Mouse (Mus musculus) naive thymus-derived CD4-positive, alpha-beta T cell, adult 2 months (primary cell): ENCODE measurements around the gene Tmigd1.

Source experiments
- DNase-seq: peaks from one replicate; pipeline ENCODE4 v3.0.0-alpha.2; 2011; ENCODE audit warnings: low read depth

Gene Tmigd1

GRCm38 (mm10) chr11:76901579-76902361 is at the start of gene Tmigd1:
Gene Tmigd1 (plus strand): TSS chr11:76902159.
- no peak for DNase-seq

- DNase-seq: no peak
These were observed 47.3 kb upstream of the Tmigd1 start for GRCm38 (mm10) chr11:76854475-76855341.

GRCm38 (mm10) chr11:76856601-76857000 is 45.4 kb upstream of the Tmigd1 start:
- no peak for DNase-seq

GRCm38 (mm10) chr11:76857111-76857510 is 44.8 kb upstream of the Tmigd1 start:
- DNase-seq: no peak

GRCm38 (mm10) chr11:76858781-76859180 is 43.2 kb upstream of the Tmigd1 start:
- DNase-seq: no peak

- DNase-seq: no peak
These were observed 42.7 kb upstream of the Tmigd1 start for GRCm38 (mm10) chr11:76859261-76859660.

GRCm38 (mm10) chr11:76861185-76861584 is 40.8 kb upstream of the Tmigd1 start:
- no peak for DNase-seq

GRCm38 (mm10) chr11:76872556-76873234 is 29.3 kb upstream of the Tmigd1 start:
- no peak for DNase-seq

GRCm38 (mm10) chr11:76873865-76874264 is 28.1 kb upstream of the Tmigd1 start:
- no peak for DNase-seq

- no peak for DNase-seq
These were observed 27.2 kb upstream of the Tmigd1 start for GRCm38 (mm10) chr11:76874766-76875165.

- DNase-seq: peak; percentile 46
These were observed 22.1 kb upstream of the Tmigd1 start for GRCm38 (mm10) chr11:76879816-76880215.

- DNase-seq: no peak
These were observed 17.5 kb upstream of the Tmigd1 start for GRCm38 (mm10) chr11:76884451-76884850.

- peak; percentile 44 for DNase-seq
These were observed 12.4 kb upstream of the Tmigd1 start for GRCm38 (mm10) chr11:76889339-76890164.

- no peak for DNase-seq
These were observed 10.8 kb upstream of the Tmigd1 start for GRCm38 (mm10) chr11:76891171-76891570.

- no peak for DNase-seq
These were observed 10.1 kb upstream of the Tmigd1 start for GRCm38 (mm10) chr11:76891738-76892349.

GRCm38 (mm10) chr11:76892972-76893371 is 9.0 kb upstream of the Tmigd1 start:
- DNase-seq: no peak

GRCm38 (mm10) chr11:76893570-76893969 is 8.4 kb upstream of the Tmigd1 start:
- DNase-seq: no peak

- DNase-seq: peak; percentile 51
These were observed 7.7 kb upstream of the Tmigd1 start for GRCm38 (mm10) chr11:76894240-76894639.

GRCm38 (mm10) chr11:76896360-76896759 is 5.6 kb upstream of the Tmigd1 start:
- DNase-seq: no peak

GRCm38 (mm10) chr11:76897126-76897525 is 4.8 kb upstream of the Tmigd1 start:
- DNase-seq: no peak

GRCm38 (mm10) chr11:76897871-76898270 is 4.1 kb upstream of the Tmigd1 start:
- no peak for DNase-seq
